Comparison of ENCODE assay signal across 21 mouse cellular contexts in the genomic region with DNA sequence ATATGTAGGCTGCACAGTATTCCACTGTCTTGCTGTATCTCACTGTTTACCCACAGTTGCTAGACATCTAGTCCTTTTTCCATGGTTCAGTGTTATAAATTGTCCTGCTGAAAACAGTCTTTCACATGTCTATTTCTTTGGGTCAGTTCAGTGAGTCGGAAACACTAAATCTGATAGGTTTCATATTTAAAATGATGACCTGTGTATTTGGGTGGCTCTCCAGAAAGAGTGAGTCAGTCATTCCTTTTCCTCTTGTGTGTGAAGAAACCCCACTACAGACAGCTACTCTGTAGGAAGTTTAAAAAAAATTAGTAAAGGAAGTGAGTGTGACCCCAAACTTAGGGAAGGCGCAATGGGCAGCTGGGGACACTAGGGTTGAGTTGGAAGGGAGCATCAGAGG.
"Had no signal": no experiment of that assay in that cellular context is flagged by ENCODE, and none has a peak within 500 bp of the region (broad histone marks: within the 10 kb centered on the region; RNA-seq: fewer than 3 reads in every experiment).

No protein-coding gene starts in this region.

- ATAC-seq: hindbrain, postnatal 0 days; liver, embryonic 12.5 days had no signal

- H3K27ac ChIP-seq: heart, adult 2 months; heart, embryonic 15.5 days; hindbrain, embryonic 13.5 days; hindbrain, embryonic 15.5 days; hindbrain, postnatal 0 days; kidney, postnatal 0 days; left cerebral cortex, adult 2 months; limb, embryonic 10.5 days; limb, embryonic 12.5 days; liver, embryonic 12.5 days had no signal

- H3K9me3 ChIP-seq: hindbrain, embryonic 15.5 days; limb, embryonic 10.5 days; liver, embryonic 12.5 days had no signal

- DNase-seq: gastrocnemius, postnatal 14 days; gastrocnemius, postnatal 36 days; heart, adult 11 months; heart, adult 2 months; heart, postnatal 14 days; heart, postnatal 36 days; kidney, adult 11 months; kidney, postnatal 14 days; layer of hippocampus, adult 9-11 months; liver had no signal

- H3K4me1 ChIP-seq: heart, embryonic 15.5 days; hindbrain, embryonic 13.5 days; hindbrain, embryonic 15.5 days; limb, embryonic 10.5 days; limb, embryonic 12.5 days; liver, embryonic 12.5 days had no signal

- H3K36me3 ChIP-seq: heart, embryonic 15.5 days; limb, embryonic 10.5 days; liver, embryonic 12.5 days had no signal

- H3K27me3 ChIP-seq: heart, embryonic 13.5 days; heart, embryonic 15.5 days; hindbrain, embryonic 13.5 days; hindbrain, embryonic 15.5 days; limb, embryonic 12.5 days; liver, embryonic 12.5 days had no signal

- H3K4me3 ChIP-seq: heart, adult 2 months; heart, embryonic 13.5 days; heart, embryonic 15.5 days; hindbrain, embryonic 13.5 days; hindbrain, embryonic 15.5 days; left cerebral cortex, adult 2 months; limb, embryonic 10.5 days; limb, embryonic 12.5 days; liver, embryonic 12.5 days had no signal

- H3K4me2 ChIP-seq: heart, embryonic 11.5 days; heart, embryonic 13.5 days; heart, embryonic 15.5 days; hindbrain, embryonic 13.5 days; hindbrain, embryonic 15.5 days; limb, embryonic 12.5 days; liver, embryonic 12.5 days had no signal

- H3K9ac ChIP-seq: heart, embryonic 13.5 days; heart, embryonic 15.5 days; hindbrain, embryonic 13.5 days; hindbrain, embryonic 15.5 days; limb, embryonic 12.5 days; liver, embryonic 12.5 days had no signal
